Mouse (Mus musculus) midbrain, postnatal 0 days (tissue): Measurements from ENCODE around the gene Tfip11. TPM values are rescaled to one million over a fixed set of nuclear protein-coding genes. Genes with fewer than 3 reads are reported as not detected.

Source experiments
- ATAC-seq: fragments of 200-750 bp; cut with Nextera tagmentation; 2 replicates; pipeline ENCODE4 v1.8.0; 2017; ENCODE audit warnings: moderate number of reproducible peaks, mild to moderate bottlenecking, moderate TSS enrichment, moderate library complexity; ENCODE audit not compliant: low FRiP score
- DNase-seq: peaks from one replicate; pipeline ENCODE4 v3.0.0-alpha.2; 2015; ENCODE audit warnings: low spot score
- H3K27ac ChIP-seq: fragments of 300-500 bp; sonication (generic); 2 replicates; pipeline ENCODE4 v1.5.1; 2014; ENCODE audit warnings: low read depth, mild to moderate bottlenecking, low read length, mixed read lengths
- H3K27me3 ChIP-seq: fragments of 300-500 bp; sonication (generic); 2 replicates; pipeline ENCODE4 v1.6.1; 2014; ENCODE audit warnings: low read length, control low read depth, mixed read lengths; ENCODE audit not compliant: insufficient read depth
- H3K36me3 ChIP-seq: fragments of 300-500 bp; sonication (generic); 2 replicates; pipeline ENCODE4 v1.6.1; 2014; ENCODE audit warnings: low read length, control low read depth, mixed read lengths; ENCODE audit not compliant: insufficient read depth
- H3K4me1 ChIP-seq: fragments of 300-500 bp; sonication (generic); 2 replicates; pipeline ENCODE4 v1.6.1; 2014; ENCODE audit warnings: mild to moderate bottlenecking, control low read depth, antibody characterized with exemption, low read length, mixed read lengths; ENCODE audit not compliant: insufficient read depth
- H3K4me2 ChIP-seq: fragments of 300-500 bp; sonication (generic); 2 replicates; pipeline ENCODE4 v1.6.1; 2014; ENCODE audit warnings: low read depth, mild to moderate bottlenecking, low read length, mixed read lengths; ENCODE audit not compliant: poor library complexity, severe bottlenecking
- H3K4me3 ChIP-seq: fragments of 300-500 bp; sonication (generic); 2 replicates; pipeline ENCODE4 v1.5.1; 2014; ENCODE audit warnings: low read depth, mild to moderate bottlenecking, low read length, moderate library complexity
- H3K9ac ChIP-seq: fragments of 300-500 bp; sonication (generic); replicated peaks from 2 replicates; pipeline ENCODE4 v1.6.1; 2014; ENCODE audit warnings: mild to moderate bottlenecking, low read length, moderate library complexity, mixed read lengths; ENCODE audit not compliant: poor library complexity, severe bottlenecking
- H3K9me3 ChIP-seq: fragments of 300-500 bp; sonication (generic); 2 replicates; pipeline ENCODE4 v1.6.1; 2016; ENCODE audit warnings: low read length, control low read depth
- CTCF ChIP-seq: IDR thresholded peaks from 2 replicates; pipeline ENCODE4 v1.5.1; 2016; ENCODE audit warnings: antibody characterized with exemption, mild to moderate bottlenecking
- WGBS: fragments of 180-500 bp; shearing (Covaris S2); extraction: QIAGEN DNeasy Blood & Tissue Kit; methylation state at CpG from one replicate; pipeline ENCODE4 v1.1.7; 2014; 5-methylcytosine and 5-hydroxymethylcytosine counted together
- polyA plus RNA-seq: library from polyadenylated mRNA; unstranded; fragments of >200 nt; fragmentation: Nextera tagmentation; extraction: Ambion mirVana; gene quantifications from 2 replicates; pipeline ENCODE4 v1.2.1, GENCODE M21; 2015
- total RNA-seq: library from RNA; depleted of rRNA; stranded (reverse); fragments of >200 nt; gene quantifications from 2 replicates; pipeline ENCODE4 v1.2.3, GENCODE M21; 2014

The Tfip11 gene
- total and polyA plus RNA-seq, 2 experiments from 2014 or later = 19.8 to 27.4 TPM

GRCm38 (mm10) chr5:112280863-112281660 lies 45.1 kb upstream of the Tfip11 start:
- Histone ChIP-seq H3K9ac (no peak overlapping the region), H3K4me1 (peaks cover 6% of the 10 kb centered on the region; the same call in 1 of the 2 replicates), H3K4me2 (no peak overlapping the region), H3K4me3 (no peak overlapping the region), H3K27ac (no peak overlapping the region), H3K36me3 (no peaks in the 10 kb centered on the region), H3K9me3 (no peaks in the 10 kb centered on the region), H3K27me3 (no peaks in the 10 kb centered on the region)
- ATAC-seq (no peak), DNase-seq (no peak)
- no peak for TF ChIP-seq CTCF
- 57% methylated on average over 15 of the region's 15 CpGs for WGBS

GRCm38 (mm10) chr5:112281676-112282075 lies 44.5 kb upstream of the Tfip11 start:
- 88% methylated on average over 4 of the region's 4 CpGs for WGBS
- Histone ChIP-seq H3K9ac (no peak overlapping the region), H3K4me2 (no peak overlapping the region), H3K4me1 (peaks cover 6% of the 10 kb centered on the region; the same call in 1 of the 2 replicates), H3K4me3 (no peak overlapping the region), H3K36me3 (no peaks in the 10 kb centered on the region), H3K27ac (no peak overlapping the region), H3K27me3 (no peaks in the 10 kb centered on the region), H3K9me3 (no peaks in the 10 kb centered on the region)
- DNase-seq (no peak), ATAC-seq (no peak)
- no peak for TF ChIP-seq CTCF

- H3K9me3 ChIP-seq = no peaks in the 10 kb centered on the region
- no peak for DNase-seq
- no peak overlapping the region for H3K4me3 ChIP-seq
- TF ChIP-seq CTCF = no peak
- H3K36me3 ChIP-seq = no peaks in the 10 kb centered on the region
- no peaks in the 10 kb centered on the region for H3K27me3 ChIP-seq
- ATAC-seq = no peak
- H3K9ac ChIP-seq = 0 out of 2 replicates have a peak overlapping the region, but pooled peaks have one; percentile 24
- peaks cover 6% of the 10 kb centered on the region; the same call in 1 of the 2 replicates for H3K4me1 ChIP-seq
- H3K4me2 ChIP-seq = no peak overlapping the region
- H3K27ac ChIP-seq = no peak overlapping the region
- WGBS = 81% methylated on average over 6 of the region's 6 CpGs
Measured at GRCm38 (mm10) chr5:112282123-112282779, 43.9 kb upstream of the Tfip11 start.

GRCm38 (mm10) chr5:112282780-112283482 lies 43.2 kb upstream of the Tfip11 start:
- no peaks in the 10 kb centered on the region for H3K27me3 ChIP-seq
- DNase-seq = no peak
- no peak for ATAC-seq
- no peak overlapping the region for H3K4me2 ChIP-seq
- no peak overlapping the region for H3K27ac ChIP-seq
- H3K9me3 ChIP-seq = no peaks in the 10 kb centered on the region
- H3K4me1 ChIP-seq = peaks cover 5% of the 10 kb centered on the region; the same call in 1 of the 2 replicates
- no peak overlapping the region for H3K4me3 ChIP-seq
- WGBS = 83% methylated on average over 9 of the region's 9 CpGs
- no peaks in the 10 kb centered on the region for H3K36me3 ChIP-seq
- no peak overlapping the region for H3K9ac ChIP-seq
- no peak for TF ChIP-seq CTCF

- WGBS = 71% methylated on average over 10 of the region's 10 CpGs
- H3K27ac ChIP-seq = no peak overlapping the region
Measured at GRCm38 (mm10) chr5:112283543-112284202, 42.5 kb upstream of the Tfip11 start.

More at GRCm38 (mm10) chr5:112283543-112284202, 42.5 kb upstream of the Tfip11 start:
- no peaks in the 10 kb centered on the region for H3K27me3 ChIP-seq
- no peaks in the 10 kb centered on the region for H3K4me1 ChIP-seq
- no peak for TF ChIP-seq CTCF
- H3K4me2 ChIP-seq = no peak overlapping the region
- ATAC-seq = no peak
- no peak overlapping the region for H3K9ac ChIP-seq
- no peaks in the 10 kb centered on the region for H3K9me3 ChIP-seq
- H3K36me3 ChIP-seq = no peaks in the 10 kb centered on the region
- H3K4me3 ChIP-seq = no peak overlapping the region
- DNase-seq = no peak
